Mouse (Mus musculus) thymus, postnatal 4 days (tissue): ENCODE results near the gene Ppp2r5e.

Experiments
- DNase-seq: peaks from one replicate; pipeline ENCODE4 v3.0.0; 2021

Gene Ppp2r5e

GRCm38 (mm10) chr12:75424817-75425216 is 171.2 kb downstream of the Ppp2r5e start:
- DNase-seq, result no peak

- no peak for DNase-seq
These were observed 171.7 kb downstream of the Ppp2r5e start for GRCm38 (mm10) chr12:75424359-75424758.

- DNase-seq, result no peak
These were observed 179.4 kb downstream of the Ppp2r5e start, which contains the start of gene Gphb5 for GRCm38 (mm10) chr12:75416681-75417080. Gene Gphb5 (minus strand): TSS chr12:75416781.

GRCm38 (mm10) chr12:75414991-75415390 is 181.1 kb downstream of the Ppp2r5e start:
- DNase-seq, result no peak

- DNase-seq, result no peak
These were observed 183.1 kb downstream of the Ppp2r5e start for GRCm38 (mm10) chr12:75412964-75413363.
